Mouse (Mus musculus): Measurements from ENCODE around the gene Gm49396.
A peak's percentile ranks its signal among the peaks of the same experiment; 100 is the strongest.

Gm49396 gene

DNA sequence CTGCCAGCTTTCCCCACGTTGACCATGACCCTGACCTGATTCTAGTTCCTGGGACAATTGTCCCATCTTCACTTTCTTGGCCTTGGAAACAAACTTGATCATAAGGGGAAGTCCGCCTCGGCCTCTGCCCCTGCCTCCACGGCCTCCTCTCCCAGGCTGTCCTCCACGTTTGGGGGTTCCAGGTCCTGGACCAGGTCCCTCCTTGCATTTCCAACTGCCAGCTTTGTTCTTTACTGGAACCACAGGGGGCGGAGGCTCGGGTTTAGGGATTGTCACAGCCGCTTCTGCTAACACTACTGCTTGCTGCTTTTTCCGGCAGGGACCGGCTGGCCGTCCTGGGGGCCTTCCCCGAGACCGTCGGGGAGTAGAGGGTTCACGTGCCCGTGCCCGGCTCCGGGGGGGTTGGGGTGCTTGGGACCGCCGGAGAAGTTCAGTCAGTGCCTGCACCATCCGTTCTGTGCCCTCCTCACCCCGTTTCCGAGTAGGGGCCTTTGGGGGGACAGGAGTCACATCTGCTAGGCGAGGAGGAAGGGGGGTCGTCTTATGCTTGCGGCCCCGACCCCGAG, 23.4 kb downstream of the Gm49396 start:
- DNase-seq (ENCODE audit: low read depth, low spot score): no peak

DNA sequence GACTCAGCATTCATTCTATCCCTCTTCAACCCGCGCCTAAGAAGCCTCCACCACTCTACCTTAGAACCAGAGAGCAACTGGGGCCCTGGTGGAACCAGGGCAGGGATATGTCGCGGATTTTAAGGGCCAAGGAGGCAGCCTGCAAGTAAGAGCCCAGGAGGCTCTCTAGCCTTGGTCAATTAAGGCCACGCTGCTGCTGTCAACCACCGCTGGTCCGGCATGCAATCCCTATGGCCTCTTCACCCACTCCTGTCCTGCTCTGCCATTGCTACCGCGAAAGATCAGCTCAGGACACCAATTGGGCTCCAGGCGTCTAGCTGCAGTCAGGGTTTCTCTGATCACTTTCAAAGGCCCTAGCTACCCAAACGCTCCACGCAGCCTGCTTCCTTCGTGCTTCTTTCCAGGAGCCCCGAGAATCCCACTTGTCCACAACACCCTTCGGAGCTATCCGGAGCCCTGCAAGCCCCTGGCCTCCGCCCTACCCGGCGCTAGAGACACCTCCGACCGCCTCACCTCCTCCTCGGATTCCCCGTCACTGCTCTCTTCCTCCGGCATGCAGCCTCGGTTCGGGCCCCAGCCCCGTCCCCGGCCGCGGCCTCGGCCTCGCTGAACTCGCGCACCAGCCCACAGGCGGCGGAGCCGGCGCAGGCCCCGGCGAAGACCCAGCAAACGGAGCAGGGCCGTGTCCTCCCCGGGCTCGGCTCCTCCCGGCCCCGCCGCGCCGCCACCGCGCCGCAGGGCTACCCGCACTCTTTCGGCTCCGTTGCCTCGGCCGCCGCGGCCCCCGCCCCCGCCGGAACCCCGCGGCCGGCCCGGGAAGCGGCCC, 24.9 kb downstream of the Gm49396 start:
- DNase-seq (ENCODE audit: low read depth, low spot score): peak; percentile 36

DNA sequence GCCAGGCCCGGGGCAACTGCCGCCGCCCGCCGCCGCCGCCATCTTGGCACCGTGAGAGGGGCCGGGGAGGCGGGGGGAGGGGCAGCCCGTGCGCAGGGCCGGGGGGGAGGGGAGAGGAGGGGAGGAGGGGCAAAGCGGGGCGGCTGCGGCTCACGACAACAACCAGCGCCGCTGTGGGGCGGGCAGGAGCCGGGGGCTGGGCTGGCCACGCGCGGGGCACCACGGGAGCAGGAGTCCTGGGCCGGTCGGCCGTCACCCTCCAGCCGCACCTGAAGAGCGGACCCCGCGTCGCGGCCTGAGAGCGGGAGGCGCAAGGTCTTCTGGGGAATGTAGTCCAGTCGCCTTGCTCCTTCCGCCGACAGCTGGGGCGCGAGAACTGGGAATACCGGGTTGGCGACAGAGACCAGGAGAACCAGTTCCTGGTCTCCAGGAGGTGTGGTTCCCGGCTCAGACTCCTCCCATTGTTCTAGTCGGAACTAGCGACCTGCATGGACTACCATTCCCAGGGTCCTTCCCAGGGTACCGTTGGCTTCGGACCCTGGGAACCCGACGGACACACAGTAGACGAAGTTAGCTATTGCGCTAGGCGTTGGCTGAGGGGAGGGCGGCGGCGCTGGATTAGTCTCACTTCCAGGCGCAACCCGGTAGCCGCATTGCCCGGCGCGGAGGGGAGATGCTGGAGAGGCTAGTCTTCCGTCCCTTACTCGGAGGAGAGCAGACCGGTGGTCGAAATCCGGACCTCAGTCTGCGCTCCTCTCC, 25.7 kb downstream of the Gm49396 start, which contains the start of gene Kmt2b:
TSS of gene Kmt2b (minus strand) at position 51 of the 759 bp plus-strand sequence.
- DNase-seq (ENCODE audit: low read depth, low spot score): peak; percentile 88

DNA sequence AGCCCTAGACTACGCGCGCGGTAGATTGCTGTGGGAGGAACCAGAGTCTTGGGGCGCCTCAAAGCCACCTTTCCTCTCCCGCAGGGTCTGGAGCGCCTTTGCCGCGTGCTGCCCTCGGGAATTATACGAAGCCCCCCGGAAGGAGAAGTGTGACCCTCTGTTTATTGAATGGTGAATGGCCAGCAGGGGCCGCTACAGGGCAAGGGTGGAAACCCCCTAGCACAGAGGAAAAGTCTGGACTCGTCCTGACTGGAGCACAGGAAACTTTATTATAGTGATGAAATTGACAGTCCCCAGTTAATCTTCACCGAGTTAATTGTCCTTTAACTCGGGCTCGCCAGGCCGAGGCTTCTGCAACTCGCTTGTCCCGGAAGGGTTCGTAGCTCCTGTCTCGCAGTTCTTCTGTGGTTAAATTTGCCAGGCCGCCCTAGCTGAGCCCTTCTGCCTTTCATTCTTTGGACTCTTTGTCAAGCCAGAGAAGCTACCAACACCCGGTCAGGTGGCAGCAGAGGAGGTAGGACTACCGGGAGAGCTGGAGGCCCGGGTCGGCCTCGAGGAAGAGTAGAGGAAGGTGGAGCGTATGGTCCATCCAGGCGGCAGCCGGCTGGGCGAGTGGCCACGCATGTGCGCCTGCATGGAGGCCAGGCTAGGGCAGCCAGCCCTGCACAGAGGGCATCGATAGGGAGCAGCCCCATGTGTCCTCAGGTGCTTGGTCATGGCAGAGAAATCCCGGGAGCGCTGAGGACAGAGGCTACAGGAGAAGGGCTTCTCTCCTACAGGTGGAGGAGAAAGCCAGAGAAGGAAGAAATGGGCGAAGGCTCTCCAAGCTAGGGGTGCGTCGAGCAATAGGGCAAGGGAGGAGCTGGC, 26.5 kb downstream of the Gm49396 start:
- DNase-seq (ENCODE audit: low read depth, low spot score): peak; percentile 60

DNA sequence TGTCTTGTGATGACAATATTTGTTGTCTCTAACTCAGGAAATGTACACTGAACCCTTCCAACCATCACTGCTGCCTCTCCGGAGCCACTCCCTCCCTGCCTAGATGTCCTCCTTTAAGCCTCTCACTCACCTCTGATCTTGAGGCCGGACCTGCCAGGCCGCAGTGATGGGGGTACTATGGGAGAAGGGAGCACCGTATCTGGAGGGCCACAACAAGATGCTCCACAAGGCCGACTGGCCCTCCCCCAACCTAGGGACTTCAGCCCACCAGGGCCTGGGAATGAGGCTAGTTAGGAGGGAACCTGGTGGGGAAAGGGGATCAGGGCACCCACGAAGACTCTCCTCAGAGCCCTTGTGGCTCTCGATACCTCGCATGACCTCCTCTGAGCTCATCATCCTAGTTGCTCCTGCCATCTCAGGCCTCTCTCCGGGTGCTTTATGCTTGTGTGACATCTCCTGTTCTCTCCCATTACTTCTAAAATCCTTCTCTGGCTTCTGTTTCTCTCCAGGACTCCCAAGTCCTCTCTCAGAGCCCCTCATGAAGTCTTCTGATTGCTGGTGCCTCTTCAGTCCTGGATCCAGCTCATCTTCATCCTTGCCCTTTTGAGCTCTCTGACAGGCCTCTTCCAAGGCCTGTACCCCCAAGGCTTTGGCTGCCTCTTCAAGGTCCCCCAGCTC, 27.9 kb downstream of the Gm49396 start:
- DNase-seq (ENCODE audit: low read depth, low spot score): no peak

DNA sequence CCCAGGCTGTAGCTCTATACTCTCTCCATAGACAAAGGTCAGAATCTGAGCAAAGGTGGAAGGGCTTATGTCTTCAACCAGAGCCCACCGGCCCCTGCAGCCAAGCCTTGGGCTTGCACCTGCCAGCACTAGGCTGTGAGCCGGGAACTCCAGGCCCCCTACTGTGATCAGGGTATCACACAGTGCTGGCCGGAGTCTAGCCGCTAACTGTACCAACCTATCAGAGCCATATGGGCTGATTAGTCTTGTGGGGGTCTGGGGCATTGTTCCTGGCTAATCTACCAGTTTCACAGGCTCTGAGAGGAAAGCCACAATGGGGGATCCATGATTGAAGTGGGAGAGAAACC, 28.4 kb downstream of the Gm49396 start:
- DNase-seq (ENCODE audit: low read depth, low spot score): no peak

DNA sequence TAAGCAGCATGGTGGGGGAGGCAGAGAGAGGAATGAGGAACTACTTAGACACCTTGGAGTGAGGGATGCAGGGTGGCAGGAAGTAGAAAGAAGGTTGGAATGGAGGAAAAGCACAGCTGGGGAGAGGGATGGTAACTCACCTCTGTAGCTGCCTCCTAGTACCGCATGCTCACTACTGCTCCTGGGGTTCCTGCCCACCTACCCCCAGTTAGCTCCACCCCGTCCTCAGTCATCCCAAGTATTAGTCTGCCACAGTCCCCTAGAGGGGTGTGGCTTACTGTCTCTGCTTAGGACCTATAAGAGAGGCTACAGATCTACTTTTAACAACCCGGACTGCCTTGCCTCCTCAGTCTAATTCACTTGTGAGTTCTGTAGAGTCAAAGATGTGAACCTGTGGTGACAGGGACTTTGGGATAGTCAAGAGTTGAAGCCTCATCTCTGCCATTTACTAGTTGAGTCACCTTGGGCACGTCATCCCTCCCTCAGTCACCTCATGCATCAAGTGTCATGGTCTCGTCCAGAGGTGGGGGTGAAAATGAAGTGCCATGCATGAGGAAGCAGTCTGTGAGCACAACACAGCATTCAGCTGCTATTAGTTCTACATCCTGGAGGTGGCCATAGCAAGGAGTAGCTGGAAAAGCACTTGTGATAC, 29.8 kb downstream of the Gm49396 start:
- DNase-seq (ENCODE audit: low read depth, low spot score): no peak

DNA sequence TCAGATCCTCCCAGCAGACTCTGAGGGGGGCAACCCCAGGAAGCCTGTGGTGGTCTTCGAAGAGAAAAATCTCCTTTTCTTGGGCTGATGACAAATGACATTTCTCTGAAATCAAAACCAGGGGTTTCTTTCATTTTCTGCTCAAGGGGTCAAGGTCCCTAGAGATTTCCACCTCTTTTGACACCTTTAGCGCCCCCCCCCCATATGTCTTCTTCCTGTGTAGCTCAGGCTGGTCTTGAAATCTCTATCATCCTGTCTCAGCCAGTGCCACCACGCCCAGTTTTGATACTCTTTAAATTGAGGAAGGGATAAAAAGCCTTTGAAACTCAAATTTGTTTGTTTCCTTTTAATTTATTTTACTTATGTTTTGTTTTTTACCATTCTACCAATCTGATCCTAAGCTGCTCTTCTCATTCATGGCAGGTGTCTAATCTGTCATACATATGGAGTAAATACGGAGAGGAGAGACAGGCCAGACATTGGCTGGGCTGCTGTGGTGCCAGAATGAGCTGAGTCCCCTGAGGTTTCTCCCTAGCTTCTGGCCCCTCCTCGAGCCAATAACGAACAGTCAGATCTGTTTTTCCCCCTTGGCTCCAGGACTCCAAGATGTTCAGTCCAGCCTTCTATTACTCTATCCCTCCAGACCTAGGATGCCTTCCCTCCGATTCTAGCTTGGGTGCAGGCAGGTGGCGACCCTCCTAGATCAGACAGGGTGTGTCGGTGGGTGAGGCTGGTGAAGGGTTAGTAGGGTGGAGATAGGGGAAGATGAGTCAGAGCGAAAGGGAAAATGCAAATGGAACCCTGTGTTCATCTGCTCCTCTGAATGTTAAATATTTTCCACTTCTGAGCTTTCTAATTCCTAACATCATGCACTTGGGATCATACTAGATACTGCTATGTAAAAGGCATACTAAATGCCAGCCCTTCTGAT, 30.7 kb downstream of the Gm49396 start:
- DNase-seq (ENCODE audit: low read depth, low spot score): no peak

DNA sequence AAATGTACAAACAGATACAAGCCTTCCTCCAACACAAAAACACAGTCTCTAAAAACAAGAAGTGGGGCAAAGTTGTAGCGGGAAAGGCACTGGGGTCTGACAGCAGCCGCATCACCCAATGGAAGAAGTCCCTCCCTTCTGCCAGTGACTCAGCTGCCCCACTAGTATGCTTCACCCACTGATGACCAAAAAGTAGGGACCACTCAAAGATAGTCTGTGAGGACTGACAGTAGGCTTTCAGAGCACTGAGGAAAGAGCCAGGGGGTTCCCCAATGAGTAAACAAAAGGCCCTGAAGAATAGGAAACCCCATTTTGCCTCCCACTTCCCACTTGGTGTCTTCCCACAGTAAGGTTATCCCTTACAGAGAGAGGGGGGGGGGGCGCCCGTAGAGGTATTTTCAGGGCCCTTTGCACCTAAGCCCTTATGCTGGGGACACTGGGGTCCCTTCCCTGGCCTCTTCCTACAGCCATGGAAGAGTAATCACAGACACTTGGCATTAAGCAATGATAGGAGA, 31.4 kb downstream of the Gm49396 start:
- DNase-seq (ENCODE audit: low read depth, low spot score): no peak

DNA sequence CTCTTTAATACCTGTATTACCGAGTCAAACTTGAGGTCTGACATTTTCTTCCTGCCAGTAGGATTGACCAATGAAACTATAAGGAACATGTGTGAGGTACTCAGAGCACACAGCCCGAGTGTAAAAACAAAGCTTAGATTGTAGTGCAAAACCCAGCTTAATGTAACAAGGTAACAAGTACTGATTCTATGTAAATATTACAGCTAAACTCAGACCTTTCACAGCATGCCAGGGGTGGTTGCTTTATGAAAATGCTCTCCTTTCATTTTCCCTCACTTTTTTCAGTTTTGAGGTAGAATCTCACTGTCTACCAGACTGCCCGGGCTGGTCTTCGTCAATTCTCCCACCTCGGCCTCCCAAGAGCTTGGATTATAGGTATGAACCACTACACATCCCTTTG, 32.9 kb downstream of the Gm49396 start:
- no peak for DNase-seq (ENCODE audit: low read depth, low spot score)

DNA sequence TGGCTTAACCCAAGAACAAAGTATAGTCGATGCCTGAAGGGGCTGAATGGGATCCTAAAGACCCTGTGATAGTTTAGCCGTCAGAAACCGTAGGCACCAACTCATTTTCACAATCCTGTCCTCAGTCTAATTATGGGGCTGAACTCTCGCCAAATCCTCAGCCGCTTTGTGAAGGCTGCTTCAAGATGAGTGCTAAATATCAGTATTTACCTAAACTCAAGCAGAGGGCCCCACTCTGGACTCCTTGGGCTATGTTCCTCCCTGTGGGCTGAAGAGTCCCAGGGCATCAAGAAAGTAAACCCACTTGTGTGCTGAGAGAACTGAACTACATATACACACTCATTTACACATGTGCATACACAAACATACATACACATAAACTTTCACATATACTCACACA, 33.7 kb downstream of the Gm49396 start:
- no peak for DNase-seq (ENCODE audit: low read depth, low spot score)

DNA sequence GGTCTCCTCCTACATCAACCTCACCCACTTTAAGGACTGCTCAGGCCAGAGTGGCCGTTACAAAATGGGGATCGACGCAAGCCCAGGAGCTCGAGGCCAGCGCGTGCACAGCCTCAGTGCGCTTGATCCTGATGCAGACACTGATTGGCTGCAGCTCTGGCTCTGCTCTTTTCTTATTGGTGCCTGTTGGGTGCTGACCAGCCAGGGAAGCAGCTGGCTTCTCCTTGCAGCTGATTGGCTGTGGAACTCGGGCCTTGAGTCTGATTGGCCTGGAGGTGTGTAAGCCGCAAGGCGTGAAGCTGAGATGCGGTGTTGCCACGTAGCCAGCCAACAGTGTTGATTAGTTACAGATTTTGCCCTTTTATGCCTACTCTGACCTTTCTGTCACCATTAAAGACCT, 35.6 kb downstream of the Gm49396 start, which contains the start of gene Zbtb32:
TSS of gene Zbtb32 (minus strand) at position 124 of the 400 bp plus-strand sequence.
- no peak for DNase-seq (ENCODE audit: low read depth, low spot score)

DNA sequence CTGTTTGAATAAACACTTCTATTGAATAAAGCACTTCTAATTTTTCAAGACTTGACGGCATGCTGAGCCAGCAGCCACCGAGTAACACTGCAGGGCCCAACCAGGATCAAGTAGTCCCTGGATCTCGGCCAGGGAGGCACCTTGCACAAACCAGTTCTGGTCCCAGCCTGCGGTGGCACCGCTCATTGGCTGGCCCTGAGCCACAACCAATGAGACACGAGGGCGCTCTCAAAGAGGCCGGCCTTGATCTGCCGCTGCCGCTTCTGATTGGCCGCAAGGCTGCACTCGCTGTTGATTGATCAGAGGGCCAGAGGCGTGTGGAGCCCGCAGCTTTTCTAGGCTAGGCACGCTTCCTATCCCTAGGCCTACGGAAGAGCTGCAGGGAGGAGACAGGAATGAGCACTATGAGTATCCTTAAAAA, 36.8 kb downstream of the Gm49396 start:
- peak; percentile 66 for DNase-seq (ENCODE audit: low read depth, low spot score)

DNA sequence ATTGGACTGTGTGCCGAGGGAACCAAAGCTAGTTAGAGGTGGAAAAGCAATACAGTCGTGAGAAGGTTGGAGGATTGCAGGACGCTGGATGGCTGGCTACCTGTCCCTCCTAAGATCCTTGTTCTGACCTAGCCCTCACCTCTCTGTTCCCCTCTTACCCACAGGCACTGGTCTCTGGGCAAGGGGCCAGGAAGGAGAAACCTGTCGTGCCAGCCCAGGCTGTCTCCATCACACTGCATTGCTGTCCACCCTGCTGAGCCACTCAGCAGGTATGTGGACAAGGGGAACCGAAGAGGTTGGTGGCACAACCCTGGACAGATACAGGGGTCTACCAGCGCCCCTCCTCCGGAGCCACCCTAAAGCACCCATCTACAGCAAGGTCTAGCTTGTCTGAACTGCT, 37.5 kb downstream of the Gm49396 start:
- no peak for DNase-seq (ENCODE audit: low read depth, low spot score)

DNA sequence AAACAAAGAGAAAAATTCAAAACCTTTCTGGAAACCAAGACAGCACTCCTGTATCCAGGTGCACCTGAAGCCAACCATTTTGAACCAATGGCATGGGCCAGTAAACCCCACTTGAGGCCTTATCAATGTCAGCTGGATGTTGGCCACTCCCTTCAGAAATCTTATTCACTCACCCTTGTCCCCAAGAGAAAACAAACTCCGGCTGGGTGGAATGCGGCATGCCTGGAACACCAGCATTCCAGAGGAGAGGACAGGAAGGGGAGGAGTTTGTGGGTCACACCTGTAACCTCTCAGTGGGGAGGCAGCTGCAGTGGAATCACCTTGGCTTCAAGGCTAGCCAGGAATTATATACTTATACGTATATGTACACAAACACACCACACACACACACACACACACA, 39.4 kb downstream of the Gm49396 start:
- DNase-seq (ENCODE audit: low read depth, low spot score): no peak

DNA sequence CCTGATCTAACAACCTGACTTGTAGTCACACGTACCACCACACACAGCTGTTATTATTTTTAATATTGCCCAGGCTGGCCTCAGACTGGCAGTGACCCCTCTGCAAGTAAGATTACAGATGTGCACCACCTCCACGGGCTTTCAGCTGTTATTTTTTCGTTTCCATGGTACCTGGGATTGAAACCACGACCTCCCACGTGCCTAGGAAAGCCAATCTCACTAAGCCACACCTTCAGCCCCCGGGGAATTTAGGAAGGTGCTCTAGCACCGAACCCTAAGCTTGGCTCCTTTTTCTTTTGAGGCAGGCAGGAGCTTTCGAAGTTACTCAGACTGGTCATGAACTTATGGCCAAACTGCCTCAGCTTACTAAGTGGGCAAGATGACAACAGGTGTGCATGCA, 41.3 kb downstream of the Gm49396 start:
- no peak for DNase-seq (ENCODE audit: low read depth, low spot score)

DNA sequence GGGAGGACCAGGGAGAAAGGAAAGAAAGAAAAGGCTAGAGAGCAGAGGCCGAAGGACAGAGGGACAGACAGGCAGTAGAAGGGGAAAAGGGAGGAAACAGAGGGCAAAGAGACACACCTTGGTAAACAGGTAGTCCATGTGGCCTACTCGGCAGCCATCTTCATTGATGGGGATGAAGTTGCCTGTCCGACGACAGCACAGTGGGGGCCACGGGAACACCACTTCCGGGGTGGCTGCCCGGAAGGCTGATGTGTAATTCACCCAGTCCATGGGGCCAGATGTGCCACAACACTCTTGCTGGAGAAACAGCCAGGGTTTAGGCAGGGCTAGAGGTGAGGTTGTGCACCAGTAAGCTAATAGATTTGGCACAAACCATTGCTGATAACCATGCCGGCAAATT, 41.8 kb downstream of the Gm49396 start:
- DNase-seq (ENCODE audit: low read depth, low spot score): no peak

DNA sequence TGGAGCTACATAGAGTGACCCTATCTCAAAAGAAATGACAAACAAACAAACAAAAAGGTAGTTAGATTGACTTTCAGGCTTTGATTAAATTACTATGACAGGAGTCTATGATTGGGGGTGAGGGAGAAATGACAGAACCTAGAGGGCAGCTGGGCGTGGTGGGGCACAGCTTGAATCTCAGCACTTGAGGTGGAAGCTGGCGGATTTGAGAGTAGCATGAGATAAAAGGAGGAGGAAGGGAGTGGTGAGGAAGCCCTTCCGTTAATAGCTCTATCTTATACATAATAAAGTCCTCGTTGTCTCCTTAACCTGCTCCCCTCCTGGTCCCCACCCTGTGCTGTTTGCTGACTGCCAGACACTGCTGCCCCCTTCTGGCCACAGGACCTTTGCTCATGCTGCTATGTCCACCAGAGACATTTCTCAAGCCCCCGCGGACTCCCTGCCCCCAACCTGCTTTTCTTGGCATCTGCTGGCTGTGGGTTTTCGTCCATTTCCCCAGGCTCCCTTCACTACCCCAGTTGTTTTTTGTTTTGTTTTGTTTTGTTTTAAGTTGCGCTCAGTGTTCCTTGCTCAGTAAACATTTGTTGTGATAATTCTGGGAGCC, 44.7 kb downstream of the Gm49396 start:
- DNase-seq (ENCODE audit: low read depth, low spot score): no peak

DNA sequence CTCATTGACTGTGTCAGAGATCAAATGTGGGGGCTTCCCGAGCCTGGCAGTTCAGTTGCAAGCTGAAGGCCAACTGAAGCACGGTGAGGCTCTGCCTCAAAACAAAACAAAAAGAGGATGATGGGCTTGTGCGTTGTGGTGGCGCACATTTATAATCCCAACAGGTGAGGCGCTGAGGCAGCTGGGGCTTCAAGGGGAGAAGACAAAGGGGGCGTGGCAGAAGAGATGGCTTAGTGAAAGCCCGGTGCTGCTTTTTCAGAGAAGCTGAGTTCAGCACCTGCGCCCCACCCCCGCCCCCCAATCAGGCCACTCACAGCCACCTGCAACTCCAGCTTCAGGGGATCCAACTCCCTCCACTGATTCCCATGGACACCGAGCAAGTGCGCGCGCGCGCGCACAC, 45.3 kb downstream of the Gm49396 start:
- no peak for DNase-seq (ENCODE audit: low read depth, low spot score)
